Mouse (Mus musculus) forebrain, embryonic 12.5 days (tissue): ENCODE data around the gene H2al3. TPM values are rescaled to one million over a fixed set of nuclear protein-coding genes. Genes with fewer than 3 reads are reported as not detected.

Source experiments
- ATAC-seq: fragments of 200-750 bp; cut with Nextera tagmentation; 2 replicates; pipeline ENCODE4 v1.8.0; 2017; ENCODE audit warnings: moderate TSS enrichment; ENCODE audit not compliant: low FRiP score
- H3K27ac ChIP-seq: fragments of 300-500 bp; sonication (generic); 2 replicates; pipeline ENCODE4 v1.5.1; 2016; ENCODE audit warnings: mild to moderate bottlenecking
- H3K27me3 ChIP-seq: fragments of 300-500 bp; sonication (generic); 2 replicates; pipeline ENCODE4 v1.6.1; 2016; ENCODE audit warnings: mild to moderate bottlenecking
- H3K36me3 ChIP-seq: fragments of 300-500 bp; sonication (generic); replicated peaks from 2 replicates; pipeline ENCODE4 v1.6.1; 2016; ENCODE audit warnings: mild to moderate bottlenecking
- H3K4me1 ChIP-seq: fragments of 300-500 bp; sonication (generic); 2 replicates; pipeline ENCODE4 v1.6.1; 2016
- H3K4me2 ChIP-seq: fragments of 300-500 bp; sonication (generic); 2 replicates; pipeline ENCODE4 v1.6.1; 2016; ENCODE audit warnings: mild to moderate bottlenecking, moderate library complexity
- H3K4me3 ChIP-seq: fragments of 300-500 bp; sonication (generic); replicated peaks from 2 replicates; pipeline ENCODE4 v1.5.1; 2016; ENCODE audit warnings: mild to moderate bottlenecking
- H3K9ac ChIP-seq: fragments of 300-500 bp; sonication (generic); 2 replicates; pipeline ENCODE4 v1.6.1; 2016; ENCODE audit warnings: mild to moderate bottlenecking
- H3K9me3 ChIP-seq: fragments of 300-500 bp; sonication (generic); 2 replicates; pipeline ENCODE4 v1.6.1; 2016
- WGBS: fragments of 180-500 bp; shearing (Covaris S2); methylation state at CpG from one replicate; pipeline ENCODE4 v1.1.7; 2016; 5-methylcytosine and 5-hydroxymethylcytosine counted together
- polyA plus RNA-seq: library from polyadenylated mRNA; unstranded; fragments of >200 nt; fragmentation: Nextera tagmentation; extraction: Ambion mirVana; gene quantifications from 2 replicates; pipeline ENCODE4 v1.2.1, GENCODE M21; 2016

H2al3 gene
- not detected in 2 replicates for polyA plus RNA-seq

- 79% methylated on average over 1 of the region's 1 CpGs for WGBS
- no peak for ATAC-seq
- Histone ChIP-seq H3K9ac (no peak within 1 kb of the TSS), H3K27ac (no peak within 1 kb of the TSS), H3K36me3 (no peaks in the 10 kb centered on the region), H3K4me1 (no peaks in the 10 kb centered on the region), H3K4me3 (no peak within 1 kb of the TSS), H3K4me2 (no peak within 1 kb of the TSS), H3K27me3 (no peaks in the 10 kb centered on the region), H3K9me3 (no peaks in the 10 kb centered on the region)
Observed at GRCm38 (mm10) chrX:9849403-9849802, at the start of gene H2al3. TSS of gene H2al3 (plus strand) at chrX:9849703.

DNA sequence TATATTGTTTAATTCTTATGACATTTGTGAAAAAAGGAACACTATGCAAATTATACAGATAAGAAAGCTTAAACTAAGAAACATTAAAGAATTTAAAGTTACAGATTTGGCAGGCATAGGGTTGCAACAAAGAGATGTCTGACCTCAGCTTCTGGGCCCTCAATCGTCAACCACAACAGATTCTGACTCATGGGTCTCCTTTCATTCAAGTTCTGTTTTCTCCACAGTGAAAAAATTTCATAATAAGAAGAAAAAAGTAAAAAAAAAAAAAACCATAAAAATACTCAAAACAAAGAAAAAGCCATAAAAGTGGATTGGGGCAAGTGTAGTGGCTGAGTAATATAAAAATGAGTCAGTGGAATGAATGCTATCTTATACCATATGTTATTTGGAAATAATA, 39.4 kb upstream of the H2al3 start:
- no peak for ATAC-seq
- Histone ChIP-seq H3K36me3 (no peaks in the 10 kb centered on the region), H3K9ac (no peak overlapping the region), H3K27me3 (no peaks in the 10 kb centered on the region), H3K4me3 (no peak overlapping the region), H3K27ac (no peak overlapping the region), H3K4me2 (no peak overlapping the region), H3K9me3 (no peaks in the 10 kb centered on the region), H3K4me1 (no peaks in the 10 kb centered on the region)
- 65% methylated on average over 1 of the region's 1 CpGs for WGBS

GRCm38 (mm10) chrX:9812469-9812868, 37.0 kb upstream of the H2al3 start:
- Histone ChIP-seq H3K4me3 (no peak overlapping the region), H3K27ac (no peak overlapping the region), H3K4me2 (no peak overlapping the region), H3K36me3 (no peaks in the 10 kb centered on the region), H3K9ac (no peak overlapping the region), H3K4me1 (no peaks in the 10 kb centered on the region), H3K27me3 (no peaks in the 10 kb centered on the region), H3K9me3 (no peaks in the 10 kb centered on the region)
- no peak for ATAC-seq

- ATAC-seq: no peak
- no peak overlapping the region for H3K4me3 ChIP-seq
- no peak overlapping the region for H3K9ac ChIP-seq
- 68% methylated on average over 2 of the region's 2 CpGs for WGBS
- no peaks in the 10 kb centered on the region for H3K4me1 ChIP-seq
- H3K9me3 ChIP-seq: no peaks in the 10 kb centered on the region
- no peaks in the 10 kb centered on the region for H3K27me3 ChIP-seq
- no peaks in the 10 kb centered on the region for H3K36me3 ChIP-seq
- no peak overlapping the region for H3K4me2 ChIP-seq
- H3K27ac ChIP-seq: no peak overlapping the region
Observed at GRCm38 (mm10) chrX:9834779-9835178, 14.7 kb upstream of the H2al3 start.

GRCm38 (mm10) chrX:9846628-9847027, 2.9 kb upstream of the H2al3 start, which contains the start of gene Hypm:
TSS of gene Hypm (plus strand) at chrX:9846928.
- H3K4me2 ChIP-seq: no peak within 1 kb of the TSS
- ATAC-seq: no peak
- no peaks in the 10 kb centered on the region for H3K27me3 ChIP-seq
- H3K9me3 ChIP-seq: no peaks in the 10 kb centered on the region
- 78% methylated on average over 3 of the region's 3 CpGs for WGBS
- H3K4me3 ChIP-seq: no peak within 1 kb of the TSS
- H3K9ac ChIP-seq: no peak within 1 kb of the TSS
- no peaks in the 10 kb centered on the region for H3K36me3 ChIP-seq
- H3K4me1 ChIP-seq: no peaks in the 10 kb centered on the region
- H3K27ac ChIP-seq: no peak within 1 kb of the TSS

DNA sequence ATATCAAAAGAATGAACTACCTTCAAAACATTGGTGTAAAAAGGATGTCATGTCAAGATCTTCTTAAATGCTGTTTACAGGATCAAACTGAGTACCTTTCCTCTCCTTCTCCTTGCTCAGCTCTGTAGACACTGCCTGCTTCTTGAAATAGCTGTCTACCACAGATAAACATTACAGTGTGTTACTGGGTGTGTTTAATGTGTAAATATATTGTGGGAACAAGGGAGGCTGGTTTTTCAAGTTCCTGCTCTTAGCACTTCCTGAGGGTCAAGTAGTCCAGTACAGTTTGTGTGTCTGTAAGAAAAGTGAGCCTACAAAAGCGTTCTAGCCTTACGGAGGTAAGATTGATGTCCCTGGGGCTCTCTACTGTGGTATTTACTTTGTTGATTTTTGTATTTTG, 12.4 kb downstream of the H2al3 start:
- H3K4me3 ChIP-seq: no peak overlapping the region
- H3K27me3 ChIP-seq: no peaks in the 10 kb centered on the region
- no peak overlapping the region for H3K9ac ChIP-seq
- no peaks in the 10 kb centered on the region for H3K9me3 ChIP-seq
- H3K4me1 ChIP-seq: no peaks in the 10 kb centered on the region
- no peak overlapping the region for H3K27ac ChIP-seq
- no peak for ATAC-seq
- H3K36me3 ChIP-seq: no peaks in the 10 kb centered on the region
- no peak overlapping the region for H3K4me2 ChIP-seq
- 91% methylated on average over 2 of the region's 2 CpGs for WGBS

DNA sequence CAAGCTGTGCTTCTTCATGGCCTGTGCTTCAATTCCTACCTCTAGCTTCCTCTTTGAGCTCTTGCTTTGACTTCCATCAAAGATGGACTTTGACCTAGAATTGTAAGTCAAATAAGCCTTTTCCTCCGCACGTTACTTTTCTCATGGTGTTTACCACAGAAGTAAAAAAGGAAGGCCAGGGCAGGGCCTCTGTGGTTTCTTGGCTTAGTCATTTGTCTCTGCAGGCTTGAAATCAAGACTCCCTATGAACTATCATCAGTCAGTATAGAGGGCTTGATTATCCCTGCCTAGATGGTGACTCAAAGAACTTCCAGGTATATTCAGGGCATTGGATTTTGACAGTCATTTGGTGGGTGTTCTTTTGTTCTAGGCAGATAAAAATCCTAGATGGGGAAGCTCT, 26.0 kb downstream of the H2al3 start:
- Histone ChIP-seq H3K9ac (no peak overlapping the region), H3K4me1 (no peaks in the 10 kb centered on the region), H3K4me2 (no peak overlapping the region), H3K9me3 (no peaks in the 10 kb centered on the region), H3K27ac (no peak overlapping the region), H3K4me3 (no peak overlapping the region), H3K36me3 (no peaks in the 10 kb centered on the region), H3K27me3 (no peaks in the 10 kb centered on the region)
- 89% methylated on average over 2 of the region's 2 CpGs for WGBS
- no peak for ATAC-seq

DNA sequence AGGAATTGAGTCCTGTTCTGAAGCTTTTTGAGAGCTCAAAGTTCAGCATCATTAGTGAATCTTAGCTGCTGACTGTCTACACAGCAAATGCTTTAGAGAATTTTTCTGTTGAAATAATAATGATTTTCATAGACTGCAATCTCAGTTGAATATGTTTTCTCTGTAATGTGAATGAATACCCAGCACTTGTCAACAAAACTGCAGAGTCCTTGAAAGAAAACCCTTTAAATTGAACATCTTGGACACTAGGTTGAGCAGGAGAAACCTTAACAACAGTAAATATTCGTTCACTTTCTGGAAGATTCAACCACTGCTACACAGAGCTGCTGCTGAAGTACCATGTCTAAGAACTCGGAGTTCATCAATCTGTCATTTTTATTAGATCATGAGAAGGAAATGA, 35.8 kb downstream of the H2al3 start, which contains the start of gene Sytl5:
Sytl5 (plus strand) TSS at position 301 of the 400 bp plus-strand sequence.
- Histone ChIP-seq H3K9me3 (no peaks in the 10 kb centered on the region), H3K4me1 (no peaks in the 10 kb centered on the region), H3K4me2 (no peak within 1 kb of the TSS), H3K36me3 (no peaks in the 10 kb centered on the region), H3K9ac (no peak within 1 kb of the TSS), H3K27me3 (no peaks in the 10 kb centered on the region), H3K27ac (no peak within 1 kb of the TSS), H3K4me3 (no peak within 1 kb of the TSS)
- no peak for ATAC-seq
- WGBS: 79% methylated on average over 2 of the region's 2 CpGs

Other genes with a start within 250 kb of the H2al3 start
- gene Dynlt3, start 186.7 kb upstream of the H2al3 start, polyA plus RNA-seq: 29.2 and 29.4 TPM in 2 replicates
- not detected in 2 replicates for gene Hypm, start 2.8 kb upstream of the H2al3 start, polyA plus RNA-seq
- 1.9 and 2.4 TPM in 2 replicates for gene Sytl5, start 35.9 kb downstream of the H2al3 start, polyA plus RNA-seq